Mouse (Mus musculus) heart, embryonic 16.5 days (tissue): ENCODE results near the gene Olfr1501. TPM values are rescaled to one million over a fixed set of nuclear protein-coding genes. Genes with fewer than 3 reads are reported as not detected.
"Not testable (repeated sequence)": the region's sequence is repeated elsewhere in the genome, so short reads cannot be mapped to it uniquely, and the experiment has no call there.

Source experiments
- ATAC-seq: fragments of 200-750 bp; cut with Nextera tagmentation; replicated peaks from 2 replicates; pipeline ENCODE4 v1.8.0; 2017; ENCODE audit warnings: moderate number of reproducible peaks; ENCODE audit not compliant: insufficient read depth, low FRiP score; ENCODE audit errors: extremely low read depth
- H3K27ac ChIP-seq: fragments of 300-500 bp; sonication (generic); 2 replicates; pipeline ENCODE4 v1.5.1; 2014; ENCODE audit warnings: mild to moderate bottlenecking, low read length, control low read depth, moderate library complexity
- H3K27me3 ChIP-seq: fragments of 300-500 bp; sonication (generic); 2 replicates; pipeline ENCODE4 v1.6.1; 2014; ENCODE audit warnings: low read length, mixed read lengths; ENCODE audit not compliant: control insufficient read depth, insufficient read depth
- H3K36me3 ChIP-seq: fragments of 300-500 bp; sonication (generic); 2 replicates; pipeline ENCODE4 v1.6.1; 2014; ENCODE audit not compliant: control insufficient read depth, insufficient read depth
- H3K4me1 ChIP-seq: fragments of 300-500 bp; sonication (generic); 2 replicates; pipeline ENCODE4 v1.6.1; 2014; ENCODE audit warnings: low read length, mixed read lengths; ENCODE audit not compliant: control insufficient read depth, insufficient read depth
- H3K4me2 ChIP-seq: fragments of 300-500 bp; sonication (generic); 2 replicates; pipeline ENCODE4 v1.6.1; 2014; ENCODE audit warnings: low read depth, mild to moderate bottlenecking, control low read depth, low read length
- H3K4me3 ChIP-seq: fragments of 300-500 bp; sonication (generic); 2 replicates; pipeline ENCODE4 v1.5.1; 2014; ENCODE audit warnings: mild to moderate bottlenecking, control low read depth, low read length
- H3K9ac ChIP-seq: fragments of 300-500 bp; sonication (generic); 2 replicates; pipeline ENCODE4 v1.6.1; 2014; ENCODE audit warnings: low read length, control low read depth
- H3K9me3 ChIP-seq: fragments of 300-500 bp; sonication (generic); replicated peaks from 2 replicates; pipeline ENCODE4 v1.6.1; 2016; ENCODE audit warnings: low read length; ENCODE audit not compliant: control insufficient read depth
- WGBS: fragments of 180-500 bp; shearing (Covaris S2); extraction: QIAGEN DNeasy Blood & Tissue Kit; methylation state at CpG from one replicate; pipeline ENCODE4 v1.1.7; 2014; 5-methylcytosine and 5-hydroxymethylcytosine counted together
- polyA plus RNA-seq: library from polyadenylated mRNA; unstranded; fragments of >200 nt; fragmentation: Nextera tagmentation; extraction: Ambion mirVana; gene quantifications from 2 replicates; pipeline ENCODE4 v1.2.1, GENCODE M21; 2015

The Olfr1501 gene
- polyA plus RNA-seq, result not detected in 2 replicates

DNA sequence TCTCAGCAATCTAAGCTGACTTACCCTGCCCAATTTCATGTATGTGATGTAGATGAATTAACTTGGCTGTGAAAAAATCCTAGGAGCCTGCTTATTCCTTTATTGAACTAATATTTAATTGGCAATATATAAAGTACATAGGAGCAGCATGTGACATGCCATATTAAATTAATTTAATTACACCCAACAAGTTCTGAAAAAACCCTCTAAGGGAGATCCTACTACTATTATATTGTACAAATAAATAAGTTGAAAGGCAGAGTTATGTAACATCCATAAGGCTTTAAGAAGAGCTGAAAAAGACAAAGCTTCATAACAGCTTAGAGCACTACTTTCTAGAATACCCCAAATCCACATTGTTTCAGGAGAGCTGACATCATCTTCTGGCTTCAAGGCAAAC, at the start of gene Olfr1501:
TSS of gene Olfr1501 (minus strand) at position 101 of the 400 bp plus-strand sequence.
- not testable (repeated sequence) for H3K4me2 ChIP-seq, H3K4me3 ChIP-seq

DNA sequence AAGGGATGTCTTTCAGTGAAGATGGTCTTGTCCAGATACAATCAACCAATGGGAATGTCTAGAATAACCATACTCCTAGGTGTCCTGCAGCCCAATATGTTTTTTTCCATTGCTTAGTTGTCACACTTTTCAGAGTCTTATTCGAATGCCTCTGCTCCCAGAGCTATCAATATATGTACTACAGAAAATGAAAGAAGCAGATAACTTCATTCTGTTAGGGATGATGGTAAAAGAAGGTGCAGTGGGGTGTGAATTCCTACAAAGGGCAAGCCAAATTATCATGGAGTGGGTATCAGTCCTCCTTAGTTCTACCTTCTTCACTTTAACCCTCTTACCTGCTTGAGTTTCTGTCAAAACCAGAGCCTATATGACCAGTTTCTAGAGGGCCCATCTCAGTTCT, 47.3 kb upstream of the Olfr1501 start, which contains the start of gene Olfr1504:
TSS of gene Olfr1504 (minus strand) at position 101 of the 400 bp plus-strand sequence.
- no peaks in the 10 kb centered on the region for H3K9me3 ChIP-seq
- H3K4me2 ChIP-seq, result no peak within 1 kb of the TSS
- H3K4me1 ChIP-seq, result no peaks in the 10 kb centered on the region
- no peak within 1 kb of the TSS for H3K27ac ChIP-seq
- no peak within 1 kb of the TSS for H3K4me3 ChIP-seq
- 56% methylated on average over 1 of the region's 1 CpGs for WGBS
- H3K9ac ChIP-seq, result no peak within 1 kb of the TSS
- H3K27me3 ChIP-seq, result no peaks in the 10 kb centered on the region
- H3K36me3 ChIP-seq, result no peaks in the 10 kb centered on the region
- ATAC-seq, result no peak

More for the DNA sequence above, at the start of gene Olfr1501:
- ATAC-seq, H3K9ac ChIP-seq, H3K9me3 ChIP-seq, H3K27me3 ChIP-seq, H3K27ac ChIP-seq, H3K4me1 ChIP-seq, H3K36me3 ChIP-seq: not testable (repeated sequence)

DNA sequence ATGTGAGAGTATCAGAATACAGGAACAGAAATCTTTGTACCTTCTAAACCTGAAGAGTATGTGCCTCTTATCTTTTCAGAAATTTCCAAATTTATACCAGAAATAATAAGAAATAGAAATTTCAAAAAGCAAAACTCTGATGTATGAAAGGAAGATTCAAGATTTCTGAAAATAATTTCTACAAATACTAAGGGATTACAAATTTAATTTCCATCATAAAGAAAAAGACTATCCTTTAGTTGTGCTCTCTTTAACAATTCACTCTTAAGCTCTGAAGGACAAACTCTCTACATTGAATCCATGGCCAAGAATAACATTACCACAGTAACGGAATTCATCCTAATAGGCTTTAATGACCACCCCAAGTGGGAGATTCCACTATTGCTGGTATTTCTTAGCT, 11.0 kb upstream of the Olfr1501 start, which contains the start of gene Olfr1502:
TSS of gene Olfr1502 (plus strand) at position 301 of the 400 bp plus-strand sequence.
- no peak for ATAC-seq
- Histone ChIP-seq H3K4me2 (no peak within 1 kb of the TSS), H3K27ac (no peak within 1 kb of the TSS), H3K9me3 (no peaks in the 10 kb centered on the region; the same call in 1 of the 2 replicates), H3K4me1 (no peaks in the 10 kb centered on the region), H3K36me3 (no peaks in the 10 kb centered on the region), H3K9ac (no peak within 1 kb of the TSS), H3K27me3 (no peaks in the 10 kb centered on the region), H3K4me3 (no peak within 1 kb of the TSS)
- WGBS, result 52% methylated on average over 1 of the region's 1 CpGs

DNA sequence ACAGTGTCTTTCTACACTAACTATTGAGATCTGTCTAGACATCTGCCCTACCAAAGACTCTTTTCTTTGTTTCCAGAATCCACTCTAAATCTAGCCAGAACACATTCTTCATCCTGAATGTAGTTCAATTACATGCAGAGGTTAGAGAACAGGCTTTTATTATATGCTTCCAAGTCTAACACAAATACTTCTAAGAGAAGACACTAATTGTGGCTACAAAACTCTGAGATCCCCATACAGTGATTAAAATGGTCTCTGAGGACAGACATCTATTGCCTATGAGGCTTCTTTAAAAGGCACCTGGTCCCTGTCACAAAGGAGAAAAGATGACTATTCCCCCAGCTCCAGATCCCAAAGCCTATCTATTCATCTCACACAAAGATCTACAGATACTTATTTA, 20.1 kb downstream of the Olfr1501 start, which contains the start of gene Olfr1500:
TSS of gene Olfr1500 (minus strand) at position 101 of the 400 bp plus-strand sequence.
- H3K4me2 ChIP-seq, result no peak within 1 kb of the TSS
- H3K4me3 ChIP-seq, result no peak within 1 kb of the TSS
- no peaks in the 10 kb centered on the region for H3K36me3 ChIP-seq
- no peak for ATAC-seq
- no peaks in the 10 kb centered on the region for H3K4me1 ChIP-seq
- no peaks in the 10 kb centered on the region for H3K9me3 ChIP-seq
- H3K27me3 ChIP-seq, result no peaks in the 10 kb centered on the region
- no peak within 1 kb of the TSS for H3K27ac ChIP-seq
- no peak within 1 kb of the TSS for H3K9ac ChIP-seq

DNA sequence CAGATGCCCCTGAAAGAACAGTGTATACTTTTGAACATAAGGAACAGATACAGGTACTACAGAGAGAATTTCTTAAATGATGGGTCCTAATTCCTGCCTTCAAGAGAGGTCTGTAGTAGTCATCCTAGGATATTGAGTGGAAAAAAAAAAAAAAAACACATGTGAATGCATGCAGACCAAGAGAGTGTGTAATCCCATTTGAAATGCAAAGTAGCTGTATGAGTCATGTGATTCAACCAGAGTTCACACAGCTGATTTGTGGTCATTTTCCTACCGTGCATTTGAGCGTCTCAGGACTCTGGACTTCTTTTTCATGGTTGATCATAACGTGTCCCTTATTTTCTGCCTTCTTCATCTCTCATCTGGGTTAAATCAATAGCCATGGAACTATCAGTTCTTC, 22.0 kb downstream of the Olfr1501 start:
- no peak for ATAC-seq
- WGBS, result 71% methylated on average over 3 of the region's 3 CpGs

DNA sequence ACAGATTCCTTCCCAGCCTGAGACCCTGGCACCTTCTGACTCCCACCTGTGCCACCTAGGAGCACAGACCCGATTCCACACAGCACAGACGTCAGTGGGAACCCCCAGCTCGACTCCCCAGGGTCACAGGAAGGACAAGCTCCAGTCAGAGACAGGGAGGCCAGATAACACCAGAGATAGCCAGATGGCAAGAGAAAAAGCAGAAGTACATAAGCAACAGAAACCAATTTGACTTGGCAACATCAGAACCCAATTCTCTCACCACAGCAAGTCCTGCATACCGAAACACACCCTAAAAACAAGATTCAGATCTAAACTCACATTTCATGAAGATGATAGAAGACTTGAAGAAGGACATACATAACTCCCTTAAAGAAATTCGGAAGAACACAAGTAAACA, 29.6 kb downstream of the Olfr1501 start:
- Histone ChIP-seq H3K27me3 (no peaks in the 10 kb centered on the region), H3K4me3 (no peak overlapping the region), H3K4me2 (no peak overlapping the region), H3K36me3 (no peaks in the 10 kb centered on the region), H3K9me3 (no peaks in the 10 kb centered on the region), H3K9ac (no peak overlapping the region), H3K27ac (no peak overlapping the region), H3K4me1 (no peaks in the 10 kb centered on the region)
- ATAC-seq, result no peak
- 48% methylated on average over 5 of the region's 5 CpGs for WGBS

More for the DNA sequence above, 22.0 kb downstream of the Olfr1501 start:
- Histone ChIP-seq H3K4me2 (no peak overlapping the region), H3K4me3 (no peak overlapping the region), H3K27ac (no peak overlapping the region), H3K36me3 (no peaks in the 10 kb centered on the region), H3K9ac (no peak overlapping the region), H3K4me1 (no peaks in the 10 kb centered on the region), H3K9me3 (no peaks in the 10 kb centered on the region), H3K27me3 (no peaks in the 10 kb centered on the region)

DNA sequence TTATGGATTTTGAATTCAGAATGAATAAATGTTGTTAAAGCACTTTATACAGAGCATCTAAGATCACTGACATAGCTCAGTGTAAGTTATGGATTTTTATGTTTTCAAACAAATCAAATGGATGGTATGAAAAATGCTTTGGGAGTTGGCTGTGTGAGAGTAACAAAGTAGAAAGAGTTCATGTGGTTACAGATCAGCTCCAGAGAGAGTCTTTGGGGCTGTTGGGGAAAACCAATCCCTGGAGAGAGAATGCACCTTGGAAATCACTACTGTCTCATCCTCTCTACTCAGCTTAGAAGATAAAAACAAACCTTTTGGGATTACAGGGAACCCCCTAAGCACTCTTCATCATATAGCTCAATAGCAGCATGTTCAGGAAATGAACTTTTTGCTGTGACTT, 31.1 kb downstream of the Olfr1501 start, which contains the start of gene Olfr1499:
TSS of gene Olfr1499 (minus strand) at position 101 of the 400 bp plus-strand sequence.
- Histone ChIP-seq H3K27ac (no peak within 1 kb of the TSS), H3K9ac (no peak within 1 kb of the TSS), H3K9me3 (no peaks in the 10 kb centered on the region), H3K4me3 (no peak within 1 kb of the TSS), H3K4me1 (no peaks in the 10 kb centered on the region), H3K27me3 (no peaks in the 10 kb centered on the region), H3K36me3 (no peaks in the 10 kb centered on the region), H3K4me2 (no peak within 1 kb of the TSS)
- ATAC-seq, result no peak

DNA sequence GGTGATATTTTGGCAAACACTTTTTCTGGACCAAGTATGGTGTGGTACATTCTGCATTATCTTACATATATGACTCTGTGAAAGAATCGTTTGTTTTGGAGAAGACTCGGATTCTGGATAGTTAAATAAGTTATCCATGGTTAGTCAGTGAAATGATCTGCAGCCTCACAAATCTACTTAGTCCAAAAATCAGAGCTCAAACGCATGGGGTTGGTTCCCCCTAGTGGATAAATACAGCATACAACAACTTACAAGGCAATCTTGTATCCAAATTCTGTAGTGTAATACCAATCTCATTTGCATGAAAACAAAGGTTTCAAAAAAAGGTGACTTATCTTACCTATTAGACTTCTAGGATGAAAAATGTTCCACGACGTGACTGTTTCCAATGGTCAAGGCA, 31.7 kb downstream of the Olfr1501 start:
- Histone ChIP-seq H3K4me2 (no peak overlapping the region), H3K36me3 (no peaks in the 10 kb centered on the region), H3K4me3 (no peak overlapping the region), H3K9ac (no peak overlapping the region), H3K27me3 (no peaks in the 10 kb centered on the region), H3K4me1 (no peaks in the 10 kb centered on the region), H3K9me3 (no peaks in the 10 kb centered on the region), H3K27ac (no peak overlapping the region)
- no peak for ATAC-seq
- 22% methylated on average over 5 of the region's 5 CpGs for WGBS

DNA sequence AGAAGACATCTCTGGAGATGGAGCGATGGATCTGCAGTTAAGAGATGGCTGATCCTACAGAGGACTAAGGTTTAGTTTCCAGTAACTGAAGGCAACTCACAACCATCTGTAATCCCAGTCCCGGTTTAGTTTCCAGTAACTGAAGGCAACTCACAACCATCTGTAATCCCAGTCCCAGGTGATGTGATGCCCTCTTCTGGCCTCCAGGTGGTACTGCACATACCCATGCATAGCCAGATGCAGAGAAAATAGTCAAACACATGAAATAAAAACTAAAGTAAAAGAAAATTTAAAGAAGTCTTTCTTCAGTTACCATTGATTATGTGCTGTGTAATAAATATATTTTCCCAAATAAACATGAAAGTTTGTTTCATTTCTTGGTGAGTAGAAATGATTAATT, 37.7 kb downstream of the Olfr1501 start:
- no peaks in the 10 kb centered on the region for H3K9me3 ChIP-seq
- WGBS, result 52% methylated on average over 2 of the region's 2 CpGs
- no peak overlapping the region for H3K4me3 ChIP-seq
- no peaks in the 10 kb centered on the region for H3K4me1 ChIP-seq
- no peak for ATAC-seq
- H3K4me2 ChIP-seq, result no peak overlapping the region
- no peak overlapping the region for H3K27ac ChIP-seq
- no peaks in the 10 kb centered on the region for H3K36me3 ChIP-seq
- no peaks in the 10 kb centered on the region for H3K27me3 ChIP-seq
- H3K9ac ChIP-seq, result no peak overlapping the region
